Mouse (Mus musculus): ENCODE data around the gene Polr3e. TPM values are rescaled to one million over a fixed set of nuclear protein-coding genes. Genes with fewer than 3 reads are reported as not detected.
"Not testable (repeated sequence)": the region's sequence is repeated elsewhere in the genome, so short reads cannot be mapped to it uniquely, and the experiment has no call there.

Polr3e gene
- total and polyA plus RNA-seq, 3 experiments: 22.3 to 38.1 (median 33.6) TPM

DNA sequence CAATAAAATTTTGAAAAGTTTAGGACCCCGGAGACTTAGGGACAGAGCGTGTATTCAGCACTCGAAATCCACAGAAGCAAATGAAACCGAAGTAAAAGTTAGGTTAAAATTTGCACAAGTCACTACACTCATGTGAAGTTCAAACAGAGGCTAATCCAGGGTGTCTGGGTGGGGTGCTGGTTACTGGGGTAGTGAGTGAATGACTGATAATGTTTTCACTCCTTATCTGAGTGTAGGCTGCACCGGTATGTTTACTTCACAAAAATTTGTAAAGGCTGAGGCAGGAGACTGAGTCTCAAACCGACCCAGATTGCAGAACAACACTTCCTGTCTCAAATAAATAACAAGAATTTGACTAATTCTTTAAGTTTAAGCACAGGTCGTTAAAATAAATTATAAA is 51.7 kb downstream of the Polr3e start:
- in situ Hi-C loops (cut with MboI; ENCODE audit: low pct_ligation_motif_present, low pct_unique_long_range_greater_than_20kb, low sequenced_read_pairs) (no loop called here), dilution Hi-C loops (cut with MboI; ENCODE audit: extremely low pct_ligation_motif_present, extremely low pct_unique_long_range_greater_than_20kb, low sequenced_read_pairs) (no loop called here)
- Histone ChIP-seq H3K4me2 (ENCODE audit: insufficient read depth, low read depth, poor library complexity, severe bottlenecking) (no peak overlapping the region), H3K9ac (ENCODE audit: insufficient read depth, low read depth) (no peak overlapping the region), H3K36me3 (replicated peaks in 1 of 2; ENCODE audit: control insufficient read depth in 1 of 2, insufficient read depth in 1 of 2, low read length in 1 of 2) (peaks cover 0 to 11% of the 10 kb centered on the region in 2 experiments), H3K9me3 (replicated peaks; ENCODE audit: low read length) (no peaks in the 10 kb centered on the region), H3K27ac (ENCODE audit: insufficient read depth, low read depth) (no peak overlapping the region), H3K4me1 (ENCODE audit: control insufficient read depth in 1 of 2, insufficient read depth in 2 of 2) (peaks cover 0 to 10% of the 10 kb centered on the region in 2 experiments; a peak in 1 of 4 replicates), H3K27me3 (replicated peaks) (no peaks in the 10 kb centered on the region), H3K4me3 (replicated peaks in 1 of 3; ENCODE audit: low read depth in 2 of 3, low read length in 2 of 3, poor library complexity in 1 of 3) (no peak overlapping the region), H3K79me2 (replicated peaks; ENCODE audit: control insufficient read depth, extremely low read depth, insufficient read depth, poor library complexity, severe bottlenecking) (no peaks in the 10 kb centered on the region)
- no peak for DNase-seq (ENCODE audit: extremely low read depth)
- TF ChIP-seq ETS1 (conservative IDR thresholded peaks at IDR 0.05; ENCODE audit: low read depth, low read length) (no peak), JUND (conservative IDR thresholded peaks at IDR 0.05; ENCODE audit: low read depth, low read length) (no peak), MEF2A (IDR thresholded peaks at IDR 0.05; ENCODE audit: borderline replicate concordance, low read depth, low read length) (no peak), UBTF (IDR thresholded peaks at IDR 0.05; ENCODE audit: low read depth, low read length) (no peak), ZC3H11A (IDR thresholded peaks at IDR 0.05; ENCODE audit: low read depth, low read length) (no peak), USF2 (conservative IDR thresholded peaks at IDR 0.05; ENCODE audit: low read depth, low read length) (no peak), IRF4 (IDR thresholded peaks at IDR 0.05; ENCODE audit: low read depth, low read length) (no peak), TBP (conservative IDR thresholded peaks at IDR 0.05; ENCODE audit: low read depth, low read length) (no peak), CTCF (conservative IDR thresholded peaks at IDR 0.05 in 1 of 2, IDR thresholded peaks at IDR 0.05 in 1 of 2; ENCODE audit: low read depth in 2 of 2, low read length in 2 of 2) (no peak), ZNF384 (IDR thresholded peaks at IDR 0.05; ENCODE audit: low read depth, low read length) (no peak), SIN3A (IDR thresholded peaks at IDR 0.05; ENCODE audit: low read length) (no peak)

DNA sequence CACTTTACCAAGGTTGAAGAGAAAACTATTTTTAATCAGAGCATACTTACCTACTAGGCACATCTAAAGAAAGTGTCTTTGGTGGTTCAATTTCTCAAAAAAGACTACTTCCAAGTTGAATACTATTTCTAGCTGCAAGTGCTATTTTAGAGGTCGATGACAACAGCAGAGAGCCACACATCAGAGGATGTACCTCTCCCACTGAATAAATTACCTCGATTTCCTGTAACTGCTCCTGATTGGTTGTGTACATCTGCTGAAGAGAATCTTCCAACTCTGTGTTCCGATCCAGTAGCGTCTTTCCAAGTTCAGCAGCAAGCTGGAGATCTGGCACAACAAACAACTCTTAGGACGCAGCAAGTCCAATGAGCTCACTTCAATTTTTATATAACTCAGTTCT is 52.6 kb downstream of the Polr3e start:
- Histone ChIP-seq H3K4me2 (ENCODE audit: insufficient read depth, low read depth, poor library complexity, severe bottlenecking) (no peak overlapping the region), H3K27me3 (replicated peaks) (no peaks in the 10 kb centered on the region), H3K79me2 (replicated peaks; ENCODE audit: control insufficient read depth, extremely low read depth, insufficient read depth, poor library complexity, severe bottlenecking) (0 out of 2 replicates have a peak, but pooled peaks cover 1% of the 10 kb centered on the region), H3K36me3 (replicated peaks in 1 of 2; ENCODE audit: control insufficient read depth in 1 of 2, insufficient read depth in 1 of 2, low read length in 1 of 2) (peaks cover 0 to 11% of the 10 kb centered on the region in 2 experiments), H3K4me3 (replicated peaks in 1 of 3; ENCODE audit: low read depth in 2 of 3, low read length in 2 of 3, poor library complexity in 1 of 3) (no peak overlapping the region), H3K9ac (ENCODE audit: insufficient read depth, low read depth) (no peak overlapping the region), H3K9me3 (replicated peaks; ENCODE audit: low read length) (no peaks in the 10 kb centered on the region), H3K27ac (ENCODE audit: insufficient read depth, low read depth) (no peak overlapping the region), H3K4me1 (ENCODE audit: control insufficient read depth in 1 of 2, insufficient read depth in 2 of 2) (peaks cover 0 to 5% of the 10 kb centered on the region in 2 experiments; a peak in 1 of 4 replicates)
- no peak for DNase-seq (ENCODE audit: extremely low read depth)
- TF ChIP-seq JUN (IDR thresholded peaks at IDR 0.05; ENCODE audit: insufficient read depth, low read depth, low read length) (no peak), CHD1 (IDR thresholded peaks at IDR 0.05; ENCODE audit: low read depth, low read length) (no peak), SIN3A (IDR thresholded peaks at IDR 0.05; ENCODE audit: low read length) (no peak), TBP (conservative IDR thresholded peaks at IDR 0.05; ENCODE audit: low read depth, low read length) (no peak), USF1 (IDR thresholded peaks at IDR 0.05; ENCODE audit: low read depth, low read length) (no peak), UBTF (IDR thresholded peaks at IDR 0.05; ENCODE audit: low read depth, low read length) (no peak), MAX (IDR thresholded peaks at IDR 0.05; ENCODE audit: low read length) (no peak)
- dilution Hi-C loops (cut with MboI; ENCODE audit: extremely low pct_ligation_motif_present, extremely low pct_unique_long_range_greater_than_20kb, low sequenced_read_pairs): no loop called here
- in situ Hi-C loops (cut with MboI; ENCODE audit: low pct_ligation_motif_present, low pct_unique_long_range_greater_than_20kb, low sequenced_read_pairs): no loop called here

DNA sequence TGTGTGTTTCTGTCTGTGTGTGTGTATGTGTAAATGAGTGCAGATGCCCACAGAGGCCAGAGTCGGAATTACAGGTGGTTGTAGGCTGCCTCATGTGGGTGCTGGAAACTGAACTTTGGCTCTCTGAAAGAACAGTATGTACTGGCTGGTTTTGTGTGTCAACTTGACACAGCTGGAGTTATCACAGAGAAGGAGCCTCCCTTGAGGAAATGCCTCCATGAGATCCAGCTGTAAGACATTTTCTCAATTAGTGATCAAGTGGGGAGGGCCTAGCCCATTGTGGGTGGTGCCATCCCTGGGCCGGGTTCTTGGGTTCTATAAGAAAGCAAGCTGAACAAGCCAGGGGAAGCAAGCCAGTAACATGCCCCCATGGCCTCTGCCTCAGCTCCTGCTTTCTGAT is 54.9 kb downstream of the Polr3e start:
- DNase-seq (ENCODE audit: extremely low read depth); H3K36me3 ChIP-seq (replicated peaks in 1 of 2; ENCODE audit: control insufficient read depth in 1 of 2, insufficient read depth in 1 of 2, low read length in 1 of 2); dilution Hi-C loops (cut with MboI; ENCODE audit: extremely low pct_ligation_motif_present, extremely low pct_unique_long_range_greater_than_20kb, low sequenced_read_pairs); H3K4me3 ChIP-seq (replicated peaks in 1 of 3; ENCODE audit: low read depth in 2 of 3, low read length in 2 of 3, poor library complexity in 1 of 3); H3K9ac ChIP-seq (ENCODE audit: insufficient read depth, low read depth); in situ Hi-C loops (cut with MboI; ENCODE audit: low pct_ligation_motif_present, low pct_unique_long_range_greater_than_20kb, low sequenced_read_pairs); H3K4me2 ChIP-seq (ENCODE audit: insufficient read depth, low read depth, poor library complexity, severe bottlenecking); H3K79me2 ChIP-seq (replicated peaks; ENCODE audit: control insufficient read depth, extremely low read depth, insufficient read depth, poor library complexity, severe bottlenecking); H3K27me3 ChIP-seq (replicated peaks); H3K9me3 ChIP-seq (replicated peaks; ENCODE audit: low read length); H3K27ac ChIP-seq (ENCODE audit: insufficient read depth, low read depth): not testable (repeated sequence)
- H3K4me1 ChIP-seq (ENCODE audit: control insufficient read depth in 1 of 2, insufficient read depth in 2 of 2): peaks cover 0 to 11% of the 10 kb centered on the region in 2 experiments; a peak in 1 of 4 replicates
